Mouse (Mus musculus): ENCODE measurements around the gene Micu1.
"Not testable (repeated sequence)": the region's sequence is repeated elsewhere in the genome, so short reads cannot be mapped to it uniquely, and the experiment has no call there.

The Micu1 gene

DNA sequence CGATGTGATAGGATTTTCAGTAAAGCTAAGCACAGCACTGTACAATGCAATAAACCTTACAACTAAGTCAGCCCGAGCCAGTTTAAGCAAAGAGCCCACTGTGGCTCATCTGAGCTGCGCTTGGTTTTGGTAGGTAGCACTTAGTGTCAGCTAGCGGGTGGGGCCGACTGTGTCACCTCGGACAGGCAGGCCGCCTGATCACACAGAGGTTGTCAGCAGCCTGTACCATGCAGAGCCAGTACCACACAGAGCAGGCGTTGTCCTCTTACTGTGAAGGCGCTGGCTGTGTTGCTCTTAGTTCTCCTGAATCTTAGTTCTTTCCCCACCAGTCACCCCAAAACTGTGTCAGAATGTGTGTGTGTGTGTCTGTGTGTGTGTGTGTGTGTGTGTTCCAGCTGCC lies 146.7 kb downstream of the Micu1 start:
- no peak for DNase-seq (ENCODE audit: low spot score)

DNA sequence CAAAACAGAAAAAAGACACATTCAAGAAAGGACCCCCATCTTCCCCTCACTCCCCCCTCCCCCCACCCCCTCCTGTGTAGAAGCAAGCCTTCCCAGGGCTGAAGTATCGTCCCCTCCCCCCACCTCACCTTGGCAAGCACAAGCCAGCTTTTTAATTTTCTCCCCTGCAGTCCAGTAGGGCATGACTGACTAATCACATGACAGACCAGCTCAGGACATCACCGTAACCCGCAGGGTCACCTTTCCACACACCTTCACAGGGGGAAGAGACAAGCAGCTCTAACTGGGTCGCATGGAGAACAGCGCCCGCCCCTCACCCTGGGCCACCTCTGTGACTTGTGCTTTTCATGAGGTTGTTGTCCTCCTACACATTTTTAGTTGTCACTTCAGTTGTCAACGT lies 147.1 kb downstream of the Micu1 start:
- DNase-seq (ENCODE audit: low spot score): no peak

DNA sequence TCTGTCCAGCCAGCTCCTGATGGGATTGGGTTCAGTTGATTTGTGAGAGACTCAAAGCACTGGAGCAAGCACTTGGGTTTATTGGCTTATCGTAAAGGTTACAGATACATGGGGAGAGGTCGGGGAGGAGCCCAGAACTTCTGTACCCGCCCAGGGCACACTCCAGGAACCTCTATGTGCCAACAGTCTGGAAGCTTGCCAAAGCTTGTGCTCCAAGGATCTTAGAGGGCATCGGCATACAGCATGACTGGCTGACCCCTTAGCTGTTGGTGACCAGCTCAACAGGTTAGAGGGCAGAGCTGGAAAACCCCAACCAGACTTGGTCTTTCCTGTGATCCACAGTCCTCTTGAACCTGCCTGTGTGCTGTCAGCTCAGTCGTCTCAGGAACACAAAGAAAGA lies 154.9 kb downstream of the Micu1 start:
- no peak for DNase-seq (ENCODE audit: low spot score)

GRCm38 (mm10) chr10:59860684-59861083 lies 158.4 kb downstream of the Micu1 start:
- DNase-seq (ENCODE audit: low spot score): no peak

- no peak for DNase-seq (ENCODE audit: low spot score)
Observed at GRCm38 (mm10) chr10:59861201-59861600, 158.9 kb downstream of the Micu1 start.

DNA sequence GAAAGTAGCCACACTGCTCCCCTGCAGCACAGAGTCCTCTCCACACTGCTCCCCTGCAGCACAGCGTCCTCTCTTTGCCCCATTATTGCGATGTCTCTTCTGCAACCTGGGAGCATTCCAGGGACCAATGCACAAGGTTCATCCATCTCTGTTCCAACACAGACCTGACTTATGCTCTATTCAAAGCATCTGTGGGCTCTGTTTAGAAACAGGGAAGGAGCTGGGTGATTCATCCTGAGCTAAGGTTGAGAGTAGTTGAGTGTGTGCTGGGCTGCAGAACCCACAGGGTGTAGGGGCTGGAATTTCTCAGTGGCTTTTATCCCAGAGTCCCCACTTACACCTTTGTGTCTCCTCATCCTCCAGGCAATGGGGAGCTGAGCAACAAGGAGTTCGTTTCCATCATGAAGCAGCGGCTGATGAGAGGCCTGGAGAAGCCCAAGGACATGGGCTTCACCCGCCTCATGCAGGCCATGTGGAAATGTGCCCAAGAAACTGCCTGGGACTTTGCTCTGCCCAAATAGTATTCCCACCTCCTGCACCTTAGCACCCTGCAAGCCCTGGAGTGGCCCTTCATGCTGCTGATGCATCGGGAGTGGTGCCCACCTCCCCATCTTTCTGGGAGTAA lies 160.7 kb downstream of the Micu1 start:
- no peak for DNase-seq (ENCODE audit: low spot score)

GRCm38 (mm10) chr10:59863620-59864019 lies 161.3 kb downstream of the Micu1 start:
- DNase-seq (ENCODE audit: low spot score): no peak

DNA sequence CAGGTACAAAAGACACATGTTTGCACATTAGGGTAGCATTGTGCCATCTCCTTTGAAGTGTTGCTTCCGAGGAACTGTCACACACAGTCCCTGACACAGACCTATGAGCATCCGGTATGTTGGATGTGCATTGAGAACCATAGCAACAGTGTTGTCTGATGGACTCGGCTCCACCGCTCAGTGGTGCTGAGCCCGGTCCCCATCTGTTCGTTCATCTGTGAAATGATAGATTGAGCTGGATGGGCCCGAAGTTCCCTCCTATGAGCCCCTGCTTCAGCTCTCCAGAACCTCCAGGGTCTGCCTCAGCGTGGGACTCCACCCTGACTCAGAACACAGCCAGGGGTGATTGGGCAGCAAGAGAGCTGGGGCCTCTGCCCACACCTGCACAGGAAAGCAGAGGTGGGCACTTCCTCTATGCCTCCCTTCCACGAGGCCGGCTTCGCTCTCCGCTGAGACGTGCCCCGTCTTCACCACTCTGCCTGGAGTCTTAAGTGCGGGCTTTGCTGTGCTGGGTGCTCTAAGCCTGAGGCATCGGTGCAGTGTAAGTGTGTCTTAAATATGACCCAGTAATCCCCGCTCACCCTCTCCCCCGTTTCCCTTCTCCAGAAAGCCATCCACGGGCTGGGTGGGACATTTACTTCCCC lies 162.1 kb downstream of the Micu1 start:
- DNase-seq (ENCODE audit: low spot score): no peak

- DNase-seq (ENCODE audit: low spot score): peak; percentile 84
Observed at GRCm38 (mm10) chr10:59864884-59865726, 162.8 kb downstream of the Micu1 start.

DNA sequence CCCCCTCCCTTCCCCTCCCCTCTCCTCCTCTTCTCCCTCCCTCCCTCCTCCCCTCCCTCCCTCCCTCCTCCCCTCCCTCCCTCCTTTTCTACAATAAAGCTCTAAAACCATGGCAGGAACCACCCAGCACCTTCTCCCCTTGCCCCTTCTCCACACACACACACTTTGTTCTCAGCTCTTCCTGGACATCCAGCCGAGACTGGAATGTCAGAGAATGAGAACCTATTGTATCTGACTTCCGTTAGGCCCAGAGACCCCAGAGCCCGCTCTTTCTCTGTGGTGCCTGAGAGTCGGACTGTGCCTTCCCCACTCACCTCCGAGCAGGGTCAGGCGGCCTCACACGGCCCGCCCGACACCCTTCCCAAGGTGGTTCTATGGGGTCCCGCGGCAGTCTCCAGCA lies 166.0 kb downstream of the Micu1 start:
- no peak for DNase-seq (ENCODE audit: low spot score)

- no peak for DNase-seq (ENCODE audit: low spot score)
Observed at GRCm38 (mm10) chr10:59870038-59870437, 167.8 kb downstream of the Micu1 start.

- DNase-seq (ENCODE audit: low spot score): not testable (repeated sequence)
Observed at GRCm38 (mm10) chr10:59872651-59873050, 170.4 kb downstream of the Micu1 start.

- DNase-seq (ENCODE audit: low spot score): no peak
Observed at GRCm38 (mm10) chr10:59873206-59873605, 170.9 kb downstream of the Micu1 start.

DNA sequence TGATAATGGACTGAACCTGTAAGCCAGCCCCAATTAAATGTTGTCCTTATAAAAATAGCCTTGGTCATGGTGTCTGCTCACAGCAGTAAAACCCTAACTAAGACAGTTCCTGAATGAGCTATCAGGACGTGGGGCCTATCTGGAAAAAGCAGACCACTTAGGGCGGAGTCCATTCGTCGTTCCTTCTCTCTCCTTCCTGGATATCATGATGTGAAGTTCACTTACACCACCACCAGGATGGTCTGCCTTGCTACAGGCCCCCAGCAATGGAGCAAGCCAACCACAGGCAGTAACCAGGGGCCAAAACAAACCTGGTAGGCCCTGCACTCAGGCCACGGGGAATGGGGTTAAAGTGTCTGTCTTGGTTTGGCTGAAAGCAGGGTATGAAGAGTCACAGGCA lies 171.3 kb downstream of the Micu1 start:
- DNase-seq (ENCODE audit: low spot score): peak; percentile 53

- DNase-seq (ENCODE audit: low spot score): peak; percentile 46
Observed at GRCm38 (mm10) chr10:59875396-59875795, 173.1 kb downstream of the Micu1 start.

DNA sequence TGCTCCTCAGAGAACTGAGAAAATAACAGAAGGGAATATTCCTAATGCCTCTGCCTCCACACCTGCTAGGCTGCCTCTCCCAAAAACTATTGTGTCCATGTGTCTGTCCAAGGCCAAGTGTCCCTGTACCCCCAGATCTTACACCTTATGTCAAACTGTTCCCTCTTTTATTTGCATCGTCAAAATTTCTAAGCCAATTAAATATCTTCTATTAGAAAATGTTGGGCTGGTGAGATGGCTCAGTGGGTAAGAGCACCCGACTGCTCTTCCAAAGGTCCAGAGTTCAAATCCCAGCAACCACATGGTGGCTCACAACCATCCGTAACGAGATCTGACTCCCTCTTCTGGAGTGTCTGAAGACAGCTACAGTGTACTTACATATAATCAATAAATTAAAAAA lies 174.4 kb downstream of the Micu1 start:
- not testable (repeated sequence) for DNase-seq (ENCODE audit: low spot score)

- no peak for DNase-seq (ENCODE audit: low spot score)
Observed at GRCm38 (mm10) chr10:59877421-59878117, 175.3 kb downstream of the Micu1 start.

DNA sequence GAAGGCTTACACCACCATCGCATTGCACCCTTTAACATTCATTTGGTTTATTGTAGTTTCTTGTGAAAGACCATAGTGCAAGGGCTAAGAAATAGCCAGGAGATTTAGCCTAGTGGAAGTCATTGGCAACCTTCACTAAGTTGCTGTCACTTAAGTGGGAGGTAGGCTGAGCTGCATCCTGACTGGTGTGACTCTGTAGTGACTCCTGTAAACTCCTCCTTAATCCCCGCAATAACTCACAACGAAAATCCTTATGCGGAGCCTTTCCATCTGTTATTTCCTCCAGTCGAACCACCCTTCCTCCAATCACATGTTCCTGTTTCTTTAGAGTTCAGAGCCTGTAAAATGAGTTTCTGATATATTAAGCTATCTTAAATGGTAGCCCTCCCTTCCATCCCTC lies 176.5 kb downstream of the Micu1 start:
- no peak for DNase-seq (ENCODE audit: low spot score)

GRCm38 (mm10) chr10:59879255-59880028 lies 177.2 kb downstream of the Micu1 start, which contains the start of gene Dnajb12:
TSS of gene Dnajb12 (plus strand) at chr10:59879556.
- peak; percentile 89 for DNase-seq (ENCODE audit: low spot score)

- DNase-seq (ENCODE audit: low spot score): no peak
Observed at GRCm38 (mm10) chr10:59880029-59880386, 177.7 kb downstream of the Micu1 start.

DNA sequence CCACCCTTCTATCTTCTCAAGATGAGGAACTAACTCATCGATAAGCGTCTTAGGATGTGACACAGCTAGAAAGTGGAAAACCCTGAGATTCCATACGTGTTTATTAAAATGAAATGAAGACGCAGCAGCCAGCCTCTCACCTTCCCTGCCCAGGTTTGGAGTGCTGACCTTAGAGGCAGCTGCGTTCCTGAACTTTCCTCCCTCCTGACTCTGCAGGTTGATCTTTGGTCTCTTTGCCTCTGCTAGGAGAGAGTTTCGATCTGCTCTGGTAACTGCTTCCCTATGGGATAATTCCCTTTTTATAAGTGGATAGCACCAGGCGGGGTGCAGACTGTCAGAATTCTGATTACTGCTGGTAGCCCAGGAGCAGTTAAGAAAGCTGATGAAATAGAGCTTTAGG lies 178.6 kb downstream of the Micu1 start:
- DNase-seq (ENCODE audit: low spot score): no peak
